Mouse (Mus musculus) heart, postnatal 0 days (tissue): Measurements from ENCODE around the gene Nab1.

Source experiments
- CTCF ChIP-seq: IDR thresholded peaks from 2 replicates; pipeline ENCODE4 v1.5.1; 2016; ENCODE audit warnings: antibody characterized with exemption, control low read depth, low read depth
- EP300 ChIP-seq: IDR thresholded peaks from 2 replicates; pipeline ENCODE4 v1.6.1; 2016; ENCODE audit warnings: antibody characterized with exemption, low read depth

DNA sequence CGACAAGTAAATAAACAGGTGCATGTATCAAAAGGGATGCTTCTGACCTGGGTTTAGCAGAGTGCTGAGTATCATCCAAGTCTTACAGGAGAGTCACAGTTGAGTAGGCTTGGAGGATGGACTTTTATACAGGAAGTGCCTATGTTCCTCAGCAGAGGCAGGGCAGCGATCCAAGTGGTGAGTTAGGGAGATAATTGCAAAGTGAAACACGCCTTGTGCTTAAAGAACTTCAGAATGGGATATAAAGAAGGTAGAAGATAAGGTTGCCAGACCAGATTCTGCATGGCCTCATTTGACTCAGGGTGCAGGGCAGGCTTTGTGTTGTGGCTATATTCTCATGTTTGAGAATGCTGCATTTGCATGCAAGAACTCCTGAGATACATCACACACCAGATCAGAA is 14.8 kb upstream of the Nab1 start:
- TF ChIP-seq CTCF: no peak
- no peak for TF ChIP-seq EP300
